Mouse (Mus musculus) v-Abl transformed pro-B cells (cell line): ENCODE results near the gene Skida1.

Experiments used
- in situ Hi-C, 2 experiments: fragments of 400-800 bp; cut with MboI; formaldehyde crosslinking; loops; one replicate each; pipeline ENCODE4 v1.15.1; 2025; ENCODE audit not compliant: unreplicated experiment in 2 of 2

Gene Skida1

DNA sequence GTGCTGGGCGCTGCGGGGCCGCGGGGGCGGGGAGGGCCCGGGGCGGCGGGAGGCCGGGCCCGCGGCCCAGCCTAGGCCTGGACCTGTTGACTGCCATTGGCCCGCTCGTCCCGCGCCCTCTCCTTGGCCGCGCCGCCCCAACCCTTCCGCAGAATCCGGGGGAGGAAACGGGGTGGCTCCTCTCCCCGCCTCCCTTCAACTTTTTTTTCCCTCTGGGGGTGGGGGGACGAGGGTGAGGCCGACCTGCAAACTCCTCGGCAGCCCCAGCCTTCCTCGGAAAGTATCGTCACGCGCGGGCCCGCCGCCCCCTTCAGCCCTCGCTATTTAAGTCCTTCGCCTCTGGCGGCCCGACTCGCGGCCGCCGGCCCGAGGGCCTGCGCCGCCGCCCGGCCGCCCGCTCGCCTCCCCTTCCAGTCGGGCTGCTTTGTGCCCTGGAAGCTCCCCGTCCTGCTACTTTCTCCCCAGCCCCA, 8.0 kb upstream of the Skida1 start:
- in situ Hi-C loops, result loop anchor here (10.0 to 25.0 kb wide), 4 partner anchors 630 to 1608 kb away; partner anchors contain the start of genes 4930426L09Rik (in 1 of the 2), Bmi1 (in 1 of the 2), Pip4k2a (in 1 of the 2) and Spag6 (in 1 of the 2)

DNA sequence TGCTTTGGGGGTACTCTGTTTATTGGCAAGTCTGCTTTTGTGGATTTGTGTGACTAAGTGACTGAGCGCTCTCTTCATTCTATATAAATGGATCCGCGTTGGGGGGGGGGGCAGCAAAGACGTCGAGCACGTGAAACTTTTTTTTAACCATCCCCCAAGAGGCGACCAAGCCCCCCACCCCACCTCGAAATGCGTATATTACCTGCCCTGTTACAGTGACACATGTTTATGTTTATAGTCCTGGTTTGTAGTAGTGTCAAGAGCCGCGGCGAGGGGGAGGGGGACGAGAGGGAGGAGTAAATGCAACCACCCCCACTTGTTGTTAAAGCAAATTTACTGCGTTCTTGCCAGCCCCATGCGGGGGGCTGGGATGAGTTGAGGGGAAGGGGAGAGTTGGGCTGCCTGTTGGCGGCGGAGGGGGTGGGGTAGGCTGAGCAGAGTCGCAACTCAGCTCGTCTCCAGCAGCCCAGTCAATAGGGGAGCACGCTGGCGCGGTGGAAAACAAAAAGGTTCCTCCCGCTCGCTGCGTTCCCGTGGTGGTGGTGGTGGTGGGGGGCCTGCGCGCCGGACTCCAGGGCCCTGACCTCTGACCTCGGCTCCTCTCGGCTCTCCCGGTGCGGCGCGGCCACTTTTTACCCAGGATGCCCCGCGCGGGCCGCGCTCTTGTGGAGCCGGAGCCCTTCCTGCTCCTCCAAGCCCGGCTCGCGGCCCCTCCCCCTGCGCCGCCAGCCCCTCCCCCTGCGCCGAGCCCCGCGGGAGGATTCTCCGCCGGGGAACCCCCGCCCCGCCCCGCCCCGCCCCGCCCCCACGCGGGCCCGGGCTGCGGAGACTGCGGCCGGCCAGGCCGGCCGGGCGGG, 7.3 kb upstream of the Skida1 start:
- in situ Hi-C loops, result loop anchor here (10.0 to 25.0 kb wide), 4 partner anchors 631 to 1609 kb away; partner anchors contain the start of genes 4930426L09Rik (in 1 of the 2), Bmi1 (in 1 of the 2), Pip4k2a (in 1 of the 2) and Spag6 (in 1 of the 2)

DNA sequence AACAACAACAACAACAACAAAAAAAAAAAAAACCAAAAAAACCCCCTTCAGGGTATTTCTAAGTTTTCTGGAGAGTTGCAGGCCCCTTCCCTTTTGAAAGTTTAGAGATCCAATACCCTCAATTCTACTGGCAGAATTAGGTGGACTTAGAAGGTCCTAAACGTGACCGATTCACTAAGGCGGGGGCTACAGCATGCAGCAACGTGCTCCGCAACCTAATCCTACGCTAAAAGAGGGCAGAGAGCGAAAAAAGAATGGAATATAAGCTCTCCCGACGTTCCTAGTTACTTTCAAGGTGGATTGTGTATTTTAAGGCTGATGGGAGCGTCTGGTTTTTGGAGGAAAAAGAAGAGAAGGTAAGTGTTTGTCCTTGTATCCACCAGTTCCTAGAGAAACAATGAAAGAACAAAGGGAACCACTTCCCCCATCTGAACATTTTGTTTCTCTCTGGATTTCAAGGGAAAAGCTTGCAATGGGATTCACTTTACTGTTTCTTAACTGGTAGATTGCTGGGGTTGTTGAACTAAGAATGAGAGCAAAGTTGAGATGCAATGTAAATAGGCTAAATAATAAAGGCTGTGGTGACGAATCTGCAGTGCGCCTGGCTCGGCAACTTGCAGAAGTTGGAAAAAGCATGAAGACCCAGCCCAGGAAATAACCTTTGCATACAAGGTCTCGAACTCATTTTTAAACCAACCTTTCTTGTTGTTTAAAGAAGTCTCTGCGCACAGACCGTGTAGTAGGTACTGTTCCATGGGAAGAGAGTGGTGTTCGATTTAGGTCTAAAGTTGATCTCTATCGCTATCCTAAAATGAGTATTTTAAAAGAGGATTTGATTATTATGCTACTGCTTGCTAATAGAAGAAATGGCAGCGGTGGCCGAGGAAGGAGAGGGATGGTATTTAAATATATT, 6.4 kb upstream of the Skida1 start, which contains the start of gene Mllt10:
Gene Mllt10 (plus strand): TSS at position 222 of the 913 bp plus-strand sequence.
- in situ Hi-C loops, result loop anchor here (10.0 to 25.0 kb wide), 4 partner anchors 632 to 1610 kb away; partner anchors contain the start of genes 4930426L09Rik (in 1 of the 2), Bmi1 (in 1 of the 2), Pip4k2a (in 1 of the 2) and Spag6 (in 1 of the 2)

DNA sequence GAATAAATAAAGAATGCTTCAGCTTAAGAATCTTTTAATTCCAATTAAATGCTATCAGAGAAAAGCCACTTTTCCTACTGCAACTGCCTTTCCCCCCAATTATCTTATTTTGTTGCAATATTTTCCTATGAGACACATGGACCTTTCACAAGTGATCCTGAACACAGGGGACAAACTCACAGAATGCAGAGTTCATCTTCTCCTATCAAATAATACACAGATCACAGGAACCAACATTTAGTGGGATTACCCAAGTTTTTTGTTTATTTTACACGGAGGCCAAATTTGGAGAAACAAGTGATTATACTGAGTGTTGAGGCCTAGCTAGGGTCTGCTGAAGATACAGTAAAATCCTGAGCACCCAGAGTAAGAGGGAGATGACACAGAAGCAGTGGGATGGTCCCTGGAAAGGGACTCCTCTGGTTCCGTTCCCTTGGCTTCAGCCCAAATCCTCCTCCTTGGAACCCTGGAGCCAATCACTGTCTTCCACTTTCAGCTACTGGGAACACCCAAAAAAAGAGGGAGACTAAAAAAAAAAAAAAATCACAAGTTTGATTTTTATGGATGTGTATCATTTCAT, 5.2 kb upstream of the Skida1 start:
- in situ Hi-C loops, result loop anchor here (10.0 to 25.0 kb wide), 4 partner anchors 633 to 1611 kb away; partner anchors contain the start of genes 4930426L09Rik (in 1 of the 2), Bmi1 (in 1 of the 2), Pip4k2a (in 1 of the 2) and Spag6 (in 1 of the 2)

DNA sequence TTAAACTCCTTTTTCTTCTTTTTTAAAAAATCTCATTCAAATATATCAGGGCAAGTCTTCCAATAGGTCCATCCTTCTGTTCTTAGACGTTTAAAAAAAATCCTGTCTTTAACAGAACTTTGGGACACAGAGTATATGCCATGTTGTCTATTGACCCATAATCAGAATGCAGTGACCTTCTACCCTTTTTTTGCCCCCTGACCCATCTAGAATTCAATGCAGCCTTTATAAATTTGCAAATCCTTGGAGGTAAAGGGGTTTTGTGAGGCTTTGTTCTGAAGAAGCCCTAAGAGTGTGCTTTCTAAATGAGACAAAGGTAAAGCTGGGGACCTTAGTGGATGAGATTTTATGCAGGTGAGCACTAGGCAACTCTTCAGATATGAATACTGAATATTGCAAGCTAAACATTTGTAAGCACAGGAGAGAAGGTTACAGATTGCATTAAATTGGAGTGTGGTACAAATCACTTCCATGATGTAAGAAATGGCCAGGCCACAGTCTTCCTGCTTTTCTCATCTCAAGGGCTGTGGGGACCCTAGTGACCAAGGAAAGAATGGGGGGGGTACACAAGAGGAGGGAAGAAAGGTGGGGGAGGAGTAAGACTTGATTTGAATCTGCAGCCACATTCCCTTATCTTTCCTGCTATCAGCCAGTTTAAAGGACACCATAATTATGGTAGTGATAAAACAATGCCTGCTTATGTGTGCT, 4.5 kb upstream of the Skida1 start:
- in situ Hi-C loops, result loop anchor here (10.0 to 25.0 kb wide), 4 partner anchors 634 to 1611 kb away; partner anchors contain the start of genes 4930426L09Rik (in 1 of the 2), Bmi1 (in 1 of the 2), Pip4k2a (in 1 of the 2) and Spag6 (in 1 of the 2)

DNA sequence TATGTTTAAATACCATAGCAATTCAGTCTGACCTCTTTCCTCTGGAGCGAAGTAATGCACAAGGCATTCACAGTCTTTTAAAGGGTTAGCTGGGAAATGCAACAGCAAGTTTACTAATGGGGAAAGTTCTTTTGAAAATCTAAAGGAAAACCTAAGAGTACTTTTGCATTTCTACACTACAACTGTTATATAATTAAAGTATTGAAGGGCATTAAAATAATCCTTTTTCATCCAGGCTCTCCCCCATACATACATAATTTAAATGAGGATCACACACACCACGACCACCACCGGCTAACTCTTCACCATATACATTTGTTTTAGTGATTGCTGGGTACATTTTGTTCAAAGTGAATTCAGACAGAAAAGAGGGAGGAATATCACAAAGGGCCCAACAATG, 3.7 kb upstream of the Skida1 start:
- in situ Hi-C loops, result loop anchor here (10.0 to 25.0 kb wide), 4 partner anchors 635 to 1612 kb away; partner anchors contain the start of genes 4930426L09Rik (in 1 of the 2), Bmi1 (in 1 of the 2), Pip4k2a (in 1 of the 2) and Spag6 (in 1 of the 2)

DNA sequence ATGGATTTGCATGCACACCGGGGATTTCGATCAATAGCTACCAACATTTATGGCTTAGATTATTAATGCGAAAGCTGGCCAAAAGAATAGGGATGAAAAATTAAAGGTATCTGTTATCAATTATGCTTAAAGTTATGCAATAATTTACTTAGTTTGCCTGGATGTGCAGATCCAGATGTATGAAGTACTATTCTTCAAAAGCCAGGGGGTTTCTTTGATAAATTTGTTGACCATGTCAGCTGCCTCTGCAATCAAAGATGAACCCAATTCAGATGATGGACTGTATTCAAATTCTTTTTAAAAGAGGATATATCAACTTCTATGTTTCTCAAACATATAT, 3.0 kb upstream of the Skida1 start:
- in situ Hi-C loops, result loop anchor here (10.0 to 25.0 kb wide), 4 partner anchors 636 to 1613 kb away; partner anchors contain the start of genes 4930426L09Rik (in 1 of the 2), Bmi1 (in 1 of the 2), Pip4k2a (in 1 of the 2) and Spag6 (in 1 of the 2)

DNA sequence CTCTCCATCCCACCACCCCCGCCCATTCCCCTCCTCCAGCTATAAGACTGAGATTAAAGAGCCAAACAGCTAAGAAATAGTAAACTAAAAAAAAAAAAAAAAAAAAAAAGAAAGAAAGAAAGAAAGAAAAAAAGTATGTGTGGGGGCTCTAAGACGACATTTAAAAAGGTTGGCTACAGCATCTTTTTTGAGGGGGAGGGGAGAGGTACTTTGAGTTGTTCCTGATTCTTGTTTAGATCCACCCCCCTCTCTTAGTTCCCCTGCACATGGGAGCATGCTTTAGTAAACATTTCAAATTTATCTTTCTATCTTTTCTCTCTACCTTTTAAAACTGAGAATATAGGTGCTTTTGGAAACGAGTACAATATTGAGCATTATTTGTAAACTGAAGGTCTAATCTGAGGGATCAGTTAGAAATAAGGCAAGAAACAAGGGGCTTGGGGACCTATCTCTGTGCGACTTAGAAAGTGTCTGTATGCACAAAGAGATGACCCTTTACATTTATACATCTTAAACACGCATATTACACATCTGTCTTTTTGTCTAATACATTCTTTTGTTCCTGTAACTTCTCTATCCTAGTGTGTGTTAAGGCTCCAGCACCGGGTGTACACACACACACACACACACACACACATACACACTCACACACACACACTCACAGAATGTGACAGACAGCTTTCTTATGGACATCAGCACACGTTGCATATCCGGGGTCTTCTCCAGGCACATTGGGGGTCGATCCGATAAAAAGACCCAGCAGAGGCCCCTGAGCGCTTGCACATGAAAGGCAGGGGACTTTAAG, 2.4 kb upstream of the Skida1 start:
- in situ Hi-C loops, result loop anchor here (10.0 to 25.0 kb wide), 4 partner anchors 636 to 1614 kb away; partner anchors contain the start of genes 4930426L09Rik (in 1 of the 2), Bmi1 (in 1 of the 2), Pip4k2a (in 1 of the 2) and Spag6 (in 1 of the 2)

DNA sequence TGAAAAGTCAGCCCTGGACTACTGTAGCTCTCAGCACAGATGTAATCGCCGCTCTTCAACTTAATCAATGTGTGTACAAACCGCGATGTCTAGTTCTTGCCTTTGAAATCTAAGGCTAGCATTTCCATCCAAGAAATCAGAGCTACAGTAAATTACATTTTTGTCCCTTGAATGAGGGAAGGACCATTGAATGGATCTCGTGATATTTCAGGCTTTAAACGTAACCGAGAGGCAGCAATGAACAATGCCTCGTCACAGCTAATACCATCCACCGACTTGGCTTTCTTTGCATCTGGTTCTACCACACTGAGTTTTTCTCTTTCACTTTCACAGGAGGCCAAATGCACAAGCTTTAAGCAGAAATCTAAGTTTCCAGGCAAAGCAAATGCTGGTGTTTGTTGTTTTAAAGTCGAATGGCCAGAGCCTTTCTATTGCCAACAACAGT, 1.7 kb upstream of the Skida1 start:
- in situ Hi-C loops, result loop anchor here (10.0 to 25.0 kb wide), 4 partner anchors 637 to 1614 kb away; partner anchors contain the start of genes 4930426L09Rik (in 1 of the 2), Bmi1 (in 1 of the 2), Pip4k2a (in 1 of the 2) and Spag6 (in 1 of the 2)

DNA sequence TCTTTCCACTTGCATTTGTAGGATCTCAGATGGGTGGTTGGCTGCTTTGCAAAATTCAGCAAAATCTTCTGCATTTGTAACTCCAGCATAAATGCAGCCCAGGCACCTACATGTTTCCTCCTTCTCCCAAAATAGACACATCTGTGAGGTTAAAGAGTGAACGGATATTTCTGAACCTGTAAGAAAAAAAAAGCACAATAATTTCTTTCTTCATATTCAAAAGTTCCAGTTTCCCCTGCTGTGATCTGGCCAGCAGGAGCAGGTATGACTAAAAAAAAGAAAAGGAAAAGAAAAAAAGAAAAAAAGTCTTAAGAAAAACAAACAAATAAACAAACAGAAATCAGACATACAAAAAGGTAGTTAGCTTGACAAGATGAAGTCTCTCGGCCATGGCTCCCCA, 1.2 kb upstream of the Skida1 start:
- in situ Hi-C loops, result loop anchor here (10.0 to 25.0 kb wide), 4 partner anchors 637 to 1615 kb away; partner anchors contain the start of genes 4930426L09Rik (in 1 of the 2), Bmi1 (in 1 of the 2), Pip4k2a (in 1 of the 2) and Spag6 (in 1 of the 2)

DNA sequence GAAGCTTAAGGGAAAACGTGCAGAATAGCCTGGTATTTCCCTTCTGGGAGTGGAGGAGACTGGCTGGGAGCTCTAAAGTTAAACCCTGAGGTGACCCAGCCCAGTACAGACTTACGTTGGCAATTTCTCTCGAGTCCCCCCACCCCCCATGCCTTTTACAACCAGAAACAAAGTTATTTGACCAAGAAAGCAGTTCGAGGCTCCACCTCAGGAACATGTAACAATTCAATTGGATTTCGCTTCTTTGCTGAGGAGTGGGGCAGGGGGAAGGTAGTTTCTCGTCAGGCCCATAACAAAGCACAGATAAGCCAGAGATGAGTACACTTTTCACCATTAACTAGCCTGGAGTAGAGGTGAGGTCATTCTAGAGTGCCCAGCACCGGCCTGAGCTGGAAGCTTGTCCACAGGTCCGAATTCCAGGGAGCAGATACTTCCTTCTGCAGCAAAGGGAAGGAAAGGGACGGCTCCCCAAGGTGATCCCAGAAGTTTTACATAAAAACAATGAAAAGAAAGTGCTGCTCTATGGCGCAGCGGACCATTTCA, 499 bp upstream of the Skida1 start:
- in situ Hi-C loops, result loop anchor here in 1 of 2 experiments (5.0 to 25.0 kb wide), 2 partner anchors 48 to 313 kb away; no protein-coding TSS in a partner anchor

DNA sequence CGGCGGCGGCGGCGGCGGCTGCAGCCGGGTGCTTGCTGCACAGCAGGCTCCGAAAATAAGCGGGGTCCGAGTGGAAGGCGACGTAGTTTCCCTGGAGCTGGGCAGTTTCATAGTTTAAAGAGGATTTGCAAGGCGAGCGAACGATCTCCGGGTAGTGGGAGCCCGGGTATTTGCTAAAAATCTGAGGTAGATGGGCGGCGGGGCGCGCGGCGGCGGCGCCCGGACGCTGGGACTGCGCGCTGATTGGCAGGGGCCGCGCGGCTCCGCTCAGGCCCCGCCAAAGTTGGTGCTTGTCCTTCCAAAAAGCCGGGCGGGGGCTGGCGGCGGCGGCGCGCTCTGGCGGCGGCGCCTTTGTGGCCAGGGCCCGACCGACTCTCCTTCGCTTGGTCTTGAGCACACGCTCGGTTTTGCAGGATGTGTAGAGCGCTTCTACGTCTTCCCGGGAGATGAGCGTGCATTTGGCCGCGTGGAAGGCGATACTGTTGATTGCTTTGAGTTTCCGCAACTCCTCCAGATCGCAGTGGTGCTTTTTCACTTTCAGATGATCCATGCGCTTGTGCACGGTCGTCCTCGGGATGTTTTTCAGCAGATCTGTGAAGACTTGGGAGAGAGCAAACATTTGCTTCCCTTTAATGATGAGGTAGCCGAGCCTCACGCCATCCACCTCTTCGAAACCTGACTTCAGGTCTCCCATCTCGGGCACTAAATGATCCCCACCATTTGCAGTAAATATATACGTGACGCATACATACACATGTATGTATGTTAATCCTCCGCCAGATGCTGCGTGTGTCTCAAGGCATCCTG, 1.0 kb downstream of the Skida1 start:
- in situ Hi-C loops, result loop anchor here in 1 of 2 experiments (5.0 to 25.0 kb wide), 2 partner anchors 49 to 314 kb away; no protein-coding TSS in a partner anchor

DNA sequence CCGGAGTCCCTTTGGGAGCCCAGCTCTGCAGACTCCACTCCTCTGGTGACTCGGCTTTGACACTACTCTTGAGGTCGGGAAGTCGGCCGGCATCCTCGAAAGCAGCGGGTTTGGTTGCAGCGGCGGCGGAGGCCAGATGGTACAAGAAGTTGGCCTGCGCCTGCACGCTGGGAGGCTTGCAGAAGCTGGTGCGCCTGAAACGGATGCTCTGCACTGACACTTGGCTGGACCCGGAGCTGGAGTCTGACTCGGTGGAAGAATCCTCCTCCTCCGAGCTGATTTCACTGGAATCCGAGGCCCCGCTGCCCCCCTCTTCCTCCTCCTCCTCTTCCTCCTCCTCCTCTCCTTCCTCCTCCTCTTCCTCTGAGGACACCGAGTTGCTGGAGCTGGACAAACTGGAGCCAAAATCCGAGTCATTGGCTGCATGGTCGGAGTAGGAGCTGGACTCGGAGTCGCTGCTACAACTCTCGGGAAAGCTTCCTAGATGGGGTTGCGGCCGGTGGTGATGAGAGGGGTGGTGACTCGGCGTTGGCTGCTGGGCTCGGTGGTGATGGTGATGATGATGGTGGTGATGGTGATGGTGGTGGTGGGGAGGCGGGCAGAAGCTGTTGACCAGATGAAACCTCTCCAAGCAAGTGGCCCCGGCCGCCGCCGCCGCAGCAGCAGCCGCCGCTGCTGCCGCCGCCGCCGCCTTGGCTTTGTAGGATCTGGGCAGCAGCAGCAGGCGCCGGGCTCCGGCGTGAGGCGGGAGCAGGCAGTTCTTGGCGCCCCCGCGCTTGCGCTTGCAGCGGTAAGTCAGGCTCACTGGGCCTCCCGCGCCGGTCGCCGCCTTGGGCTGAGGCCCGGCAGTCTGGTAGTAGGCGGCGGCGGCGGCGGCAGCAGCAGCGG, 1.8 kb downstream of the Skida1 start:
- in situ Hi-C loops, result loop anchor here in 1 of 2 experiments (5.0 to 25.0 kb wide), 2 partner anchors 50 to 315 kb away; no protein-coding TSS in a partner anchor

DNA sequence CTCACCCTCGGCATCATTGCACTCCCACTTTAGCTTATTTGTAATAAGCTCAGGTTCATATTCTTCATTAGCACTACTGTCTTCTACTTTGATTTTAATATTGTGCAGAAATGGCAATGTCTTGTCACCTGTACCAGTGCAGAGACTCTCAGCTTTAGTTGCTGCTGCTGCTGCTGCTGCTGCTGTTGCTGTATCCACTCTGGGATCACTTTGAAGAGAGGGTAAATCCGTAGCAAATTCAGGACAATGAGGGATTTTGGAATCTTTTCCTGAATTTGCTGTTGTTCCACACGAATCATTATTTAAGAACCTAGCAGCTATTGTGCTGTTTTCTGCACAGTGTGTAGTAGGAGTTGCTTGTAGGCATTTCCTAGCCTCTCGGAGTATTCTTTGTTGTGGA, 2.7 kb downstream of the Skida1 start:
- in situ Hi-C loops, result loop anchor here in 1 of 2 experiments (5.0 to 25.0 kb wide), 2 partner anchors 51 to 316 kb away; no protein-coding TSS in a partner anchor

DNA sequence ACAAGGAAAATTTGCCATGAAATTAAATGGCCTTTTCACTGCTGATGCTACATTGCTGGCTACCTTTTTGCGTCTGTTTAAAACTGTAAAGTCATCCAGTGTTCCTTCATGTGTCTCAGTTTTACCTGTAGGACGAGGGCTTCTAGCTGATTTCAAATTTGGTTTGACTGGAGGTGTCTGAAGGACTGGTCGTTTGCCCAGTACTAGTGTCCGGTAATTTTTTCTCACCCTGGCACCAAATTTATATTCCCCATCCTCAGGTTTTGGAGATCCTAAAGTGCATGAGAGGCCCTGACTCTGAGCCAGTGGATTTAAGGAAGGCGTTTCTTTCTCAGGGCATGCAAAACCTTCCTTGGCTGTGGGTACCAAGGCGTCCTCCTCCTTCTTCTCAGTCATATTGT, 3.1 kb downstream of the Skida1 start:
- in situ Hi-C loops, result loop anchor here in 1 of 2 experiments (5.0 to 25.0 kb wide), 2 partner anchors 52 to 317 kb away; no protein-coding TSS in a partner anchor
